Mouse (Mus musculus) kidney, postnatal 36 days (tissue): ENCODE data around the gene Dpm3.

Experiments
- DNase-seq, 2 experiments: peaks; one replicate each; pipeline ENCODE4 v3.0.0; 2021 to 2022; ENCODE audit warnings: mixed read lengths in 2 of 2

The Dpm3 gene

GRCm38 (mm10) chr3:89295685-89296230 lies 36.6 kb downstream of the Dpm3 start:
- no peak for DNase-seq

DNA sequence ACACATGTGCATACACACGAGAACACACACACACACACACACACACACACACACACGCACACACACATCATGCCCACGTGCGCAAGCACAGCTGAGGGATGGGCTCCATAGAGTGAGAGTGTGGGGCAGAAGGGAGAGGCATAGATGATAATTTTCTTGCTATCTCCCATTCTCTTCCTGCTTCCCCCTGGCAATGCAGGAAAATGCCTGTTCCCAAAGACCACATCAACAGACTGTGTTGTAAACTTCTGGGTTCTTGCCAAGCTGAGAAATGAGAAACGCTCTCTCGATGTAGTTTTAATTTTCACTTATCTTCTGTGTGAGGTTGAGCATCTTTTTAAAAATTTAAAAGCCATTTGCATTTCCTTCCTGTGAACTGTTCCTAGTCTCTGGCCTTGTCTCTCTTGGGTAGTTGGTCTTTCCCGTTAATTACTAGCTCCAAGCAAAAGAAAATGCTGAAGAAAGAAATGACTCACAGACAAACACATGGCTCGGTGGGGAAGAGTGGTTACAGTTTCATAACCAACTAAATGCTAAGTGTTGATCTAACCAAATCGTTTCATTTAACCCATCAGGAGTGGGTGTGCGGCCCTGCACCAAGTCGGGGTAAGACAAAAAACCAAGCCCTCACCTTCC lies 37.7 kb downstream of the Dpm3 start:
- DNase-seq = no peak

GRCm38 (mm10) chr3:89298908-89299307 lies 39.8 kb downstream of the Dpm3 start:
- no peak for DNase-seq

GRCm38 (mm10) chr3:89299499-89299898 lies 40.3 kb downstream of the Dpm3 start:
- peak; percentile 54 to 68 for DNase-seq

GRCm38 (mm10) chr3:89300071-89300470 lies 40.9 kb downstream of the Dpm3 start:
- peak in 1 of 2 experiments; percentile 85 for DNase-seq

DNA sequence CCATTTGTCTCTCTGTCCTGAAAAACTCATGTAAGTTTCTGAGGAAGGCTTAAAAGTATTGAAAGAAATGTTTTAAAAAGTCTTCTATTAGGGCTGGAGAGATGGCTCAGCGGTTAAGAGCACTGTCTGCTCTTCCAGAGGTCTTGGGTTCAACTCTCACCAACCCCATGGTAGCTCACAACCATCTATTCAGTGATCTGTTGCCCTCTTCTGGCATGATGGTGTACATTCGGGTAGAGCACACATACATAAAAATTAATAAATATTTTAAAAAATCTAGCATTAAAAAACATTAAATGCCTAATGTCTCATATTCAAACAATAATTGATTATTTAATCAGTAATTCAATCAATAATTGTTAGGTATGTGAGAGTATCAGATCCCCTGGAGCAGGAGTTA lies 41.4 kb downstream of the Dpm3 start:
- no peak for DNase-seq

GRCm38 (mm10) chr3:89304440-89304839 lies 45.3 kb downstream of the Dpm3 start:
- no peak for DNase-seq

- DNase-seq = peak in 1 of 2 experiments; percentile 56
Observed at GRCm38 (mm10) chr3:89305105-89305504, 45.9 kb downstream of the Dpm3 start.

- peak; percentile 70 to 71 for DNase-seq
Observed at GRCm38 (mm10) chr3:89305551-89306325, 46.6 kb downstream of the Dpm3 start.

DNA sequence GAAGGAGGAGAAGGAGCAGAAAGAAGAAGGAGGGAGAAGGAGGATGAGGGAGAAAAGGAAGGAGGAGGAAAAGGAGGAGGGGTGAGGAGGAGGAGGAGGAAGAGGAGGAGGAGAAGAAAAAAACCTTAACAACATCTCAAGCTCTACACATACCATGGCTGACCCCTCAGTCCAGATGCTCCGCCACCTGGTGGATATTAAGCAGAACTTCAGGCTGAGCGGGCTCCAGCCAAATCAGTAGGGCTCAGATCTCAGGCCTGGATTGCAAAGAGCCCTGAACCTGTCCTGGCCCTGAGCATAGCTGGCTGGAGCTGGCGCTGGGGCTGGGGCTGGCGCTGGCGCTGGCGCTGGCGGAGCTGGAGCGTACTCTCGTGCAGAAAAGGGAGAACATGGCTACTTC lies 48.9 kb downstream of the Dpm3 start:
- peak; percentile 81 to 82 for DNase-seq

DNA sequence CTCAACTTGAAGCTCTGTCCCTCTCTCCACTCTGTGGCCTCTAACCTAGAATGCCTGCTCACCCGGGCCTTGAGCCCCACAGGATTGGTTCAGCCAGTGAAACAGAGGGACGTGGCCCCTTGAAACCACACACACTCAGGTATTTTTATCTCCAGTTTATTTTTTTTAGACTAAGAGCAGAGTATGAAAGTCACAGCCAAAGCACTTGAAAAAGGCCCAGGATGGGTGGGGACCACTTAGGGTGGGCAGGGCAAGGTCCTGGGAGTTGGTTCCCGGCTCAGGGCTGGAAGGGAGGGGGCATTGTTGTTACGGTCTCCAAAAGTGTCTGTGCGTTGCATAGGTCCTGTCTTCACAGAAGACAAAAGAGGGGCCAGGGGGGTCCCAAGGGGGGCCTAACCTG lies 55.2 kb downstream of the Dpm3 start:
- DNase-seq = no peak

DNA sequence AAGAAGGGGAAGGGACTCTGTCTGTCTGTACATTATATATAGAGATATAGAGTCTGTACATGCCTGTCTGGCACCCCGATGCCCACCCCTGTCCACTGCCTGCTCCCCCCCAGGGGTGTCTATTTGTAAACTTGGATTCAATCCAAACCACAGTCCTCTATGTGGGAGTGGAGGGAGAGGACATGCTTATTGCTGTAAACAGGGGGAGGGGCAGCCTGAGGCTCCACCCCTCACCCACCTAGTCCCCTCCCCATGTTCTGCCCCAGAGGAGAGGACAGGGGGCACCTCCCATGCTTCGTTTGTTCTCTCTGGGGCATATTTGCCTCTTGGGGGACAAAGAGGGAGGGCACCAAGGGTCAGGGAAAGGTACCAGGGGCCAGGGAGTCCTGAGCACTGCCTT lies 55.6 kb downstream of the Dpm3 start:
- DNase-seq = no peak

GRCm38 (mm10) chr3:89315195-89315929 lies 56.2 kb downstream of the Dpm3 start:
- DNase-seq = peak; percentile 85 to 91

DNA sequence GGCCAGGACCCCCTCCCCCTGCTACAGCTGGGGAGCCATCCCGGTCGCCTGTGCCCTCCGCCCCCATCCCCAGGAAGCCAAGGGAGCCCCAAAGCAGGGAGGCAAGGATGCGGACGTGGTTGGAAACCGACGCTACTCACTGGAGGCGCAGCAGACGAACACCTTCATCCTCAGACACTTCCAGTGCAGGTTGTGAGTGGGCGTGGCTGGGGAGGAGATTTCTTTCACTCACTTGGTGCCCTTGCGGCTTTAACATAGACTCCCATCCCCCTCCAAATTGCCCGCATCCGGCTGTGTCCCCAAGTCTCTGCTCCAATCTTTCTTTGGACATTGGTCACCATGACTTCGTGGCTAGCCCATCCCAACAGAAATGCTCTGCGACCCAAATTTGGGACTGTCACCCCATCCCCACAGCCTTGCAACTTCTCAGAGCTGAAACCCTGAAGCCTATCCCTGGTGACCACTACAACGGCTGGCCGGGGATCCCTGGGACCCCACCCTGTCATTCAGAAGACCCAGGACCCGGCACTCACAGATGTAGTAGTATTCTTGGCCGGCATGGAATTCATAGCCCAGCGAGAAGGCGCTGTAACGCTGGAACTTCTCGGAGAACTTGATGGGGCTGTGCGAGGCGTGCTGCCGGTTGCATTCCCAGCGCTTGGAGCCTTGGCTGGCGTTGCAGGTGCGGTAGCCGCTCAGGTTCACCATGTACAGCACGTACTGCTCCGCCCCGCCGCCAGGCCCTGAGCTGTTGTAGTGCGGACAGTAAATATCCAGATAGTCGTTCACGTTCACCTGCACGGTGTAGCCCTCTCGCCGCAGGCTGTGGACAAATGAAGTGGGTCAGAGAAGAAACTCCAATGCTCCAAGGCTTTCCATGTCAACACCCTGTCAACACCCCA lies 57.0 kb downstream of the Dpm3 start:
- DNase-seq = peak in 1 of 2 experiments; percentile 46
